In the genomic region with DNA sequence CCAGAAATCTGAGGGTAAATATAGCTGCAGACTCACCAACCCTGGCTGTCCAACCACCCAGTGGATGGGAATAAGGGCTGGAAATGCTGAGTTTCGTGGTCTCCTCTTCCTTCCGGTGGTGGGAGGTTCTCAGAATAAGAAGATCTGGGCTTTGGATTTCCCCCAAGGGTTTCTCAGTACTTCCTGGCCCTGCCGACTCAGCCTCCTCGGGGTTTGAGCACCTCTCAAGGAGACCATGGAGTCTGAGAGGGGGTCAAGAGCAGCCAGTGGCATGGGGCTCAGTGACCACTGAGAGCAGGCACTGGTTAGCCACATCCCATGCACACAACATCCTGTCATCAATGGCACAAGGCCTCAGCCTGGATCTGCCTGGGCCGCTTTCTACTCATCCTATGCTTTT, we compare ENCODE assay signal across 28 mouse cellular contexts.
DNase-seq lines count a peak whose midpoint lies in the region; ATAC-seq and TF ChIP-seq lines count a peak whose summit lies in the region.
"Had no signal": no experiment of that assay in that cellular context is flagged by ENCODE, and none has a peak within 500 bp of the region (broad histone marks: within the 10 kb centered on the region; RNA-seq: fewer than 3 reads in every experiment).

No protein-coding gene starts in this region.

- H3K4me2 ChIP-seq in stomach, postnatal 0 days (replicated peaks; ENCODE audit: low read depth): no peak overlapping the region
- H3K4me2 ChIP-seq: embryonic facial prominence, embryonic 12.5 days; embryonic facial prominence, embryonic 15.5 days; heart, embryonic 11.5 days; hindbrain, embryonic 12.5 days; hindbrain, embryonic 15.5 days; intestine, embryonic 15.5 days had no signal

- H3K9ac ChIP-seq in stomach, postnatal 0 days (ENCODE audit: low read length): no peak overlapping the region
- H3K9ac ChIP-seq: embryonic facial prominence, embryonic 12.5 days; embryonic facial prominence, embryonic 15.5 days; forebrain, postnatal 0 days; hindbrain, embryonic 12.5 days; hindbrain, embryonic 15.5 days; intestine, embryonic 15.5 days had no signal

- H3K36me3 ChIP-seq in heart, embryonic 10.5 days: no peaks in the 10 kb centered on the region
- no peaks in the 10 kb centered on the region for H3K36me3 ChIP-seq in limb, embryonic 10.5 days
- H3K36me3 ChIP-seq in stomach, postnatal 0 days (ENCODE audit: control insufficient read depth, insufficient read depth, low read length): no peaks in the 10 kb centered on the region
- H3K36me3 ChIP-seq: embryonic facial prominence, embryonic 12.5 days; embryonic facial prominence, embryonic 15.5 days; G1E; hindbrain, embryonic 12.5 days; hindbrain, embryonic 15.5 days; intestine, embryonic 15.5 days had no signal

- no peak for TF ChIP-seq CTCF in stomach, postnatal 0 days (IDR thresholded peaks at IDR 0.05; ENCODE audit: low read depth)

- H3K27me3 ChIP-seq in heart, embryonic 10.5 days (ENCODE audit: insufficient read depth, poor library complexity, severe bottlenecking): 0 out of 2 replicates have a peak, but pooled peaks cover 7% of the 10 kb centered on the region
- no peaks in the 10 kb centered on the region for H3K27me3 ChIP-seq in limb, embryonic 10.5 days (ENCODE audit: low read depth, poor library complexity, severe bottlenecking)
- no peaks in the 10 kb centered on the region for H3K27me3 ChIP-seq in stomach, postnatal 0 days (ENCODE audit: control insufficient read depth, insufficient read depth, low read length)
- H3K27me3 ChIP-seq: CH12.LX; embryonic facial prominence, embryonic 12.5 days; hindbrain, embryonic 12.5 days; hindbrain, embryonic 15.5 days; intestine, embryonic 15.5 days; Patski had no signal

- peaks cover 15% of the 10 kb centered on the region; the same call in 1 of the 2 replicates for H3K4me1 ChIP-seq in heart, embryonic 10.5 days
- peaks cover 20% of the 10 kb centered on the region for H3K4me1 ChIP-seq in limb, embryonic 10.5 days
- no peaks in the 10 kb centered on the region for H3K4me1 ChIP-seq in stomach, postnatal 0 days (replicated peaks; ENCODE audit: control insufficient read depth, insufficient read depth)
- H3K4me1 ChIP-seq: intestine, embryonic 15.5 days had no signal

- H3K4me3 ChIP-seq in heart, embryonic 10.5 days: no peak overlapping the region
- H3K4me3 ChIP-seq in limb, embryonic 10.5 days: no peak overlapping the region
- no peak overlapping the region for H3K4me3 ChIP-seq in stomach, postnatal 0 days (ENCODE audit: low read depth, low read length)
- H3K4me3 ChIP-seq: embryonic facial prominence, embryonic 12.5 days; embryonic facial prominence, embryonic 15.5 days; gastrocnemius, adult 2 months; heart, adult 2 months; hindbrain, embryonic 12.5 days; hindbrain, embryonic 15.5 days; intestine, embryonic 15.5 days had no signal

- WGBS in heart, embryonic 10.5 days: 84% methylated on average over 5 of the region's 5 CpGs
- WGBS in limb, embryonic 10.5 days: 93% methylated on average over 5 of the region's 5 CpGs
- 88% methylated on average over 5 of the region's 5 CpGs for WGBS in stomach, postnatal 0 days

- H3K9me3 ChIP-seq in heart, embryonic 10.5 days: no peaks in the 10 kb centered on the region
- H3K9me3 ChIP-seq in limb, embryonic 10.5 days (replicated peaks): no peaks in the 10 kb centered on the region
- no peaks in the 10 kb centered on the region for H3K9me3 ChIP-seq in stomach, postnatal 0 days (ENCODE audit: control insufficient read depth, low read length)
- H3K9me3 ChIP-seq: embryonic facial prominence, embryonic 12.5 days; embryonic facial prominence, embryonic 15.5 days; hindbrain, embryonic 12.5 days; hindbrain, embryonic 15.5 days; intestine, embryonic 15.5 days had no signal

- no peak overlapping the region for H3K27ac ChIP-seq in heart, embryonic 10.5 days
- H3K27ac ChIP-seq in limb, embryonic 10.5 days: peak overlapping the region; percentile 83; the same call in 1 of the 2 replicates
- H3K27ac ChIP-seq in stomach, postnatal 0 days (replicated peaks): no peak overlapping the region
- H3K27ac ChIP-seq: embryonic facial prominence, embryonic 12.5 days; embryonic facial prominence, embryonic 15.5 days; gastrocnemius, adult 2 months; heart, adult 2 months; hindbrain, embryonic 12.5 days; hindbrain, embryonic 15.5 days; intestine, embryonic 15.5 days had no signal

- TF ChIP-seq EP300 in stomach, postnatal 0 days (optimal IDR thresholded peaks at IDR 0.05): no peak

- ATAC-seq in activated CD4-positive, CD25-positive, alpha-beta regulatory T cell, adult 4 months: peak; percentile 40
- ATAC-seq in stomach, postnatal 0 days (ENCODE audit: low FRiP score, low TSS enrichment): no peak
- ATAC-seq: forebrain, embryonic 14.5 days; forebrain, postnatal 0 days; intestine, embryonic 15.5 days; Patski had no signal

- DNase-seq in heart, adult 11 months: peak; percentile 71
- DNase-seq in heart, embryonic 10.5 days (ENCODE audit: low spot score): no peak
- peak; percentile 9 for DNase-seq in thymus, postnatal 0 days (ENCODE audit: low spot score)
- DNase-seq in thymus, postnatal 10 days (ENCODE audit: low spot score in 2 of 2): no peak
- no peak for DNase-seq in limb, embryonic 10.5 days (ENCODE audit: low spot score)
- DNase-seq in cerebellum, adult 11 months: no peak
- no peak for DNase-seq in stomach, postnatal 0 days (ENCODE audit: low spot score)
- DNase-seq: adrenal gland, adult 8-10 months; adrenal gland, postnatal 25 days; B cell, adult 2 months; cerebellum, adult 18-20 months; cerebellum, adult 9-10 months; cerebellum, postnatal 14 days; forebrain, postnatal 0 days; gastrocnemius, adult 2 months; gastrocnemius, postnatal 25 days; heart, adult 2 months had no signal

Comparison
In these comparisons a context has a peak if more than half of its experiments do, and no peak if none do; other contexts are left out.
1. DNase-seq: peak in heart, adult 11 months (single experiment) and thymus, postnatal 0 days (single experiment); none in heart, embryonic 10.5 days (single experiment), thymus, postnatal 10 days (0 of 2), limb, embryonic 10.5 days (single experiment), cerebellum, adult 11 months (single experiment) and stomach, postnatal 0 days (single experiment).